Mouse (Mus musculus) bone marrow macrophage, adult 2 months (primary cell): ENCODE results near the gene Tcf20.

ENCODE experiments used
- CTCF ChIP-seq: IDR thresholded peaks from 2 replicates; pipeline ENCODE4 v1.5.1; 2012; ENCODE audit warnings: low read depth, mild to moderate bottlenecking, low read length, moderate library complexity
- POLR2A ChIP-seq: IDR thresholded peaks from 2 replicates; pipeline ENCODE4 v1.6.1; 2012; ENCODE audit warnings: mild to moderate bottlenecking, low read depth, low read length, borderline replicate concordance

- TF ChIP-seq CTCF (no peak), POLR2A (no peak)
These were observed 15.2 kb upstream of the Tcf20 start for GRCm38 (mm10) chr15:83002665-83003548.
